Mouse (Mus musculus): ENCODE data around the gene Ajap1.

DNA sequence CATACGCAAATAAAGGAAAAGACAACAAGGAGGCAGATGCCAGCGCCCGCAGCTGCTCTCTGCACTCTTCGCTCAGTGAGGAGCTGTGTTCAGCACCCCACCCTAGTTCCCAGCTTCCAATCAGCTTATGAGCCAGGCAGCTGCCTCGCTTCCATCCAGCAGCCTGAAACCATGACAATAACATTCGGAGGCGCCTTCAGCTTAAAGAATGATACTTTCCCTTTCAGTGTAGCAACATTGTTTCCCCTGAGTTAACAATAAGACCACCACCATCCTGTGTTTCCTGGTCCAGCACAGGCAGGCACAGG lies 124.4 kb downstream of the Ajap1 start:
- TF ChIP-seq TAL1 (IDR thresholded peaks at IDR 0.05; ENCODE audit: low read length), result no peak
- no peak for TF ChIP-seq ELF1 (IDR thresholded peaks at IDR 0.05; ENCODE audit: low read depth, low read length)
- no peak for TF ChIP-seq POLR2A (IDR thresholded peaks at IDR 0.05; ENCODE audit: control insufficient read depth in 1 of 2, insufficient read depth in 1 of 2, low read depth in 1 of 2, low read length in 2 of 2, poor library complexity in 1 of 2)
- no peak for TF ChIP-seq CTCF (IDR thresholded peaks at IDR 0.05 in 2 of 3, conservative IDR thresholded peaks at IDR 0.05 in 1 of 3; ENCODE audit: control insufficient read depth in 1 of 3, insufficient read depth in 1 of 3, low read depth in 2 of 3, low read length in 3 of 3, poor library complexity in 1 of 3, severe bottlenecking in 1 of 3)
- no peak for TF ChIP-seq SMC3 (IDR thresholded peaks at IDR 0.05; ENCODE audit: low read depth, low read length)
- TF ChIP-seq E2F4 (IDR thresholded peaks at IDR 0.05; ENCODE audit: borderline replicate concordance, low read depth, low read length), result no peak
- TF ChIP-seq MXI1 (IDR thresholded peaks at IDR 0.05; ENCODE audit: low read depth, low read length), result no peak
- no peak for TF ChIP-seq ZC3H11A (IDR thresholded peaks at IDR 0.05; ENCODE audit: low read depth, low read length)
